Comparison of ENCODE assay signal across 27 mouse cellular contexts in genomic region chr11:6779752-6780151, GRCm38 (mm10). TPM values are rescaled to one million over a fixed set of nuclear protein-coding genes. Genes with fewer than 3 reads are reported as not detected.
DNase-seq lines count a peak whose midpoint lies in the region; ATAC-seq and TF ChIP-seq lines count a peak whose summit lies in the region.
"Had no signal": no experiment of that assay in that cellular context is flagged by ENCODE, and none has a peak within 500 bp of the region (broad histone marks: within the 10 kb centered on the region; RNA-seq: fewer than 3 reads in every experiment).

No protein-coding gene starts in this region.

- in situ Hi-C loops in CH12.LX (cut with MboI; ENCODE audit: low pct_ligation_motif_present, low pct_unique_long_range_greater_than_20kb, low sequenced_read_pairs), result no loop called here

- 0 out of 2 replicates have a peak, but pooled peaks have one; percentile 4 for ATAC-seq in neural tube, embryonic 12.5 days (ENCODE audit: low FRiP score, low read depth)
- ATAC-seq: activated CD4-positive, CD25-positive, alpha-beta regulatory T cell, adult 4 months; forebrain, embryonic 13.5 days; forebrain, embryonic 15.5 days; forebrain, postnatal 0 days; Patski had no signal

- H3K27ac ChIP-seq in neural tube, embryonic 12.5 days, result no peak overlapping the region
- H3K27ac ChIP-seq in CH12.LX (ENCODE audit: insufficient read depth, low read depth), result no peak overlapping the region
- H3K27ac ChIP-seq: embryonic facial prominence, embryonic 10.5 days; embryonic facial prominence, embryonic 12.5 days; forebrain, embryonic 13.5 days; forebrain, embryonic 15.5 days had no signal

- no peaks in the 10 kb centered on the region for H3K36me3 ChIP-seq in neural tube, embryonic 12.5 days
- H3K36me3 ChIP-seq in CH12.LX (replicated peaks in 1 of 2; ENCODE audit: control insufficient read depth in 1 of 2, insufficient read depth in 1 of 2, low read length in 1 of 2) (no peaks in the 10 kb centered on the region), E14TG2a.4 (ENCODE audit: insufficient read depth, low read length) (peaks cover 20% of the 10 kb centered on the region)
- H3K36me3 ChIP-seq: embryonic facial prominence, embryonic 10.5 days; embryonic facial prominence, embryonic 12.5 days; forebrain, embryonic 15.5 days; G1E had no signal

- no peaks in the 10 kb centered on the region for H3K79me2 ChIP-seq in CH12.LX (replicated peaks; ENCODE audit: control insufficient read depth, extremely low read depth, insufficient read depth, poor library complexity, severe bottlenecking)

- TF ChIP-seq RAD21 in CH12.LX (IDR thresholded peaks at IDR 0.05; ENCODE audit: low read depth, low read length), result no peak

- no peak overlapping the region for H3K4me3 ChIP-seq in neural tube, embryonic 12.5 days
- H3K4me3 ChIP-seq in CH12.LX (replicated peaks in 1 of 3; ENCODE audit: low read depth in 2 of 3, low read length in 2 of 3, poor library complexity in 1 of 3), result no peak overlapping the region
- peak overlapping the region; percentile 29; the same call in 1 of the 2 replicates for H3K4me3 ChIP-seq in E14TG2a.4 (replicated peaks; ENCODE audit: low read length)
- H3K4me3 ChIP-seq: embryonic facial prominence, embryonic 10.5 days; embryonic facial prominence, embryonic 12.5 days; forebrain, embryonic 13.5 days; forebrain, embryonic 15.5 days had no signal

- TF ChIP-seq CTCF in CH12.LX (conservative IDR thresholded peaks at IDR 0.05 in 1 of 2, IDR thresholded peaks at IDR 0.05 in 1 of 2; ENCODE audit: low read depth in 2 of 2, low read length in 2 of 2), result no peak
- no peak for TF ChIP-seq CTCF in E14TG2a.4 (conservative IDR thresholded peaks at IDR 0.05; ENCODE audit: low read length)

- WGBS in neural tube, embryonic 12.5 days, result 68% methylated on average over 5 of the region's 5 CpGs

- no peak for DNase-seq in neural tube, embryonic 10.5 days (ENCODE audit: extremely low spot score, low spot score)
- DNase-seq in CH12.LX (ENCODE audit: extremely low read depth), result no peak
- no peak for DNase-seq in frontal cortex, postnatal 36 days (ENCODE audit: low spot score in 2 of 2)
- DNase-seq in cerebellum, adult 9-10 months, result no peak
- DNase-seq: adrenal gland, adult 8-10 months; adrenal gland, postnatal 14 days; adrenal gland, postnatal 36 days; cerebellum, adult 11 months; cerebellum, adult 18-20 months; cerebellum, adult 8-10 months; cerebellum, postnatal 10 days; cerebellum, postnatal 25 days; forebrain, postnatal 0 days had no signal

- no peak overlapping the region for H3K9ac ChIP-seq in neural tube, embryonic 12.5 days
- H3K9ac ChIP-seq in CH12.LX (ENCODE audit: insufficient read depth, low read depth), result no peak overlapping the region
- H3K9ac ChIP-seq: embryonic facial prominence, embryonic 12.5 days; forebrain, embryonic 13.5 days; forebrain, embryonic 15.5 days; forebrain, postnatal 0 days had no signal

- H3K4me1 ChIP-seq in neural tube, embryonic 12.5 days, result peaks cover 4% of the 10 kb centered on the region; the same call in 1 of the 2 replicates
- H3K4me1 ChIP-seq in CH12.LX (ENCODE audit: control insufficient read depth in 1 of 2, insufficient read depth in 2 of 2) (peaks cover 0 to 2% of the 10 kb centered on the region in 2 experiments; a peak in 1 of 4 replicates), E14TG2a.4 (replicated peaks; ENCODE audit: low read depth, low read length) (peaks cover 35% of the 10 kb centered on the region)
- H3K4me1 ChIP-seq: forebrain, embryonic 13.5 days; forebrain, embryonic 15.5 days had no signal

- H3K27me3 ChIP-seq in neural tube, embryonic 12.5 days (replicated peaks), result 0 out of 2 replicates have a peak, but pooled peaks cover 12% of the 10 kb centered on the region
- H3K27me3 ChIP-seq in CH12.LX (replicated peaks) (peaks cover 51% of the 10 kb centered on the region), E14TG2a.4 (ENCODE audit: insufficient read depth, low read length) (no peaks in the 10 kb centered on the region)
- H3K27me3 ChIP-seq: embryonic facial prominence, embryonic 12.5 days; forebrain, embryonic 15.5 days; Patski had no signal

- H3K9me3 ChIP-seq in neural tube, embryonic 12.5 days, result no peaks in the 10 kb centered on the region
- H3K9me3 ChIP-seq in CH12.LX (replicated peaks; ENCODE audit: low read length) (peaks cover 7% of the 10 kb centered on the region), E14TG2a.4 (ENCODE audit: low read length) (peaks cover 68% of the 10 kb centered on the region)
- H3K9me3 ChIP-seq: embryonic facial prominence, embryonic 10.5 days; embryonic facial prominence, embryonic 12.5 days; forebrain, embryonic 13.5 days; forebrain, embryonic 15.5 days; G1E had no signal

- no peak overlapping the region for H3K4me2 ChIP-seq in neural tube, embryonic 12.5 days (replicated peaks)
- H3K4me2 ChIP-seq in CH12.LX (ENCODE audit: insufficient read depth, low read depth, poor library complexity, severe bottlenecking), result no peak overlapping the region
- H3K4me2 ChIP-seq: embryonic facial prominence, embryonic 12.5 days; forebrain, embryonic 13.5 days; forebrain, embryonic 15.5 days had no signal

- dilution Hi-C loops in CH12.LX (cut with MboI; ENCODE audit: extremely low pct_ligation_motif_present, extremely low pct_unique_long_range_greater_than_20kb, low sequenced_read_pairs), result no loop called here

- no peak for TF ChIP-seq EP300 in CH12.LX (IDR thresholded peaks at IDR 0.05; ENCODE audit: low read length)

- no peak for TF ChIP-seq POLR2A in CH12.LX (IDR thresholded peaks at IDR 0.05; ENCODE audit: low read depth, low read length)

TF ChIP-seq in CH12.LX, 34 proteins besides CTCF, POLR2A, EP300 and RAD21:
- no peak for TF ChIP-seq CHD2 (IDR thresholded peaks at IDR 0.05; ENCODE audit: low read length)
- TF ChIP-seq MXI1 (IDR thresholded peaks at IDR 0.05; ENCODE audit: low read depth, low read length), result no peak
- TF ChIP-seq SMC3 (IDR thresholded peaks at IDR 0.05; ENCODE audit: low read depth, low read length), result no peak
- TF ChIP-seq PAX5 (IDR thresholded peaks at IDR 0.05; ENCODE audit: low read length), result no peak
- no peak for TF ChIP-seq SIN3A (IDR thresholded peaks at IDR 0.05; ENCODE audit: low read length)
- peak; percentile 79 for TF ChIP-seq MAFK (IDR thresholded peaks at IDR 0.05; ENCODE audit: insufficient replicate concordance, low read length)

RNA-seq across cellular contexts. Expression of gene Gm11983, which starts 57.7 kb away (rescaled TPM):
- polyA plus RNA-seq in neural tube, embryonic 12.5 days (2016; fragmentation: Nextera tagmentation; extraction: Ambion mirVana), result not detected in 2 replicates
- total RNA-seq in CH12.LX (2012; rRNA removed) (not detected in 2 replicates), CH12.LX (2014; rRNA removed) (not detected in 2 replicates)
- 0.38 TPM in 1 of 2 replicates, not detected in the other for polyA plus RNA-seq in CH12.LX (2012; ENCODE audit: insufficient read length, low read depth)
- total RNA-seq: adrenal gland, adult 18-20 months; adrenal gland, adult 8-10 months; adrenal gland, postnatal 14 days; adrenal gland, postnatal 36 days; forebrain, postnatal 0 days had no signal
- polyA plus RNA-seq: activated CD4-positive, CD25-positive, alpha-beta regulatory T cell, adult 4 months; C2C12; cortical plate, adult 2 months; embryonic facial prominence, embryonic 10.5 days; embryonic facial prominence, embryonic 12.5 days; embryonic facial prominence, embryonic 14.5 days; forebrain, embryonic 11.5 days; forebrain, embryonic 13.5 days; forebrain, embryonic 15.5 days; forebrain, postnatal 0 days; G1E; Patski had no signal
